Mouse (Mus musculus): ENCODE results near the gene Pde7b.

- TF ChIP-seq POLR2A (IDR thresholded peaks at IDR 0.05; ENCODE audit: insufficient read depth, low read depth, low read length) = no peak
- no peak for TF ChIP-seq CTCF (IDR thresholded peaks at IDR 0.05; ENCODE audit: insufficient read depth, low read depth, low read length)
Measured at GRCm38 (mm10) chr10:20513891-20514290, 211.0 kb downstream of the Pde7b start.
